Mouse (Mus musculus) brain, embryonic 18.5 days (tissue): ENCODE measurements around the gene Grin3b.

ENCODE experiments used
- DNase-seq: peaks from one replicate; pipeline ENCODE4 v3.0.0-alpha.2; 2012; ENCODE audit warnings: low read depth, low spot score

Gene Grin3b

GRCm38 (mm10) chr10:79966886-79967400 lies 3.6 kb upstream of the Grin3b start:
- DNase-seq = no peak

- DNase-seq = no peak
Measured at GRCm38 (mm10) chr10:79968181-79968580, 2.3 kb upstream of the Grin3b start.

- no peak for DNase-seq
Measured at GRCm38 (mm10) chr10:79969124-79969568, 1.4 kb upstream of the Grin3b start.

- DNase-seq = no peak
Measured at GRCm38 (mm10) chr10:79971183-79971497, 625 bp downstream of the Grin3b start.

GRCm38 (mm10) chr10:79972831-79973230 lies 2.3 kb downstream of the Grin3b start:
- DNase-seq = no peak

GRCm38 (mm10) chr10:79974087-79974486 lies 3.6 kb downstream of the Grin3b start:
- no peak for DNase-seq

GRCm38 (mm10) chr10:79974668-79975067 lies 4.2 kb downstream of the Grin3b start:
- no peak for DNase-seq

- no peak for DNase-seq
Measured at GRCm38 (mm10) chr10:79976071-79976721, 5.7 kb downstream of the Grin3b start.

GRCm38 (mm10) chr10:79976722-79977107 lies 6.2 kb downstream of the Grin3b start:
- no peak for DNase-seq

- DNase-seq = no peak
Measured at GRCm38 (mm10) chr10:79977324-79977723, 6.8 kb downstream of the Grin3b start.

GRCm38 (mm10) chr10:79978061-79978460 lies 7.5 kb downstream of the Grin3b start:
- DNase-seq = no peak

- DNase-seq = no peak
Measured at GRCm38 (mm10) chr10:79979401-79980155, 9.1 kb downstream of the Grin3b start.

GRCm38 (mm10) chr10:79983205-79983604 lies 12.7 kb downstream of the Grin3b start:
- DNase-seq = no peak

- DNase-seq = no peak
Measured at GRCm38 (mm10) chr10:79983670-79984069, 13.2 kb downstream of the Grin3b start.

- peak; percentile 87 for DNase-seq
Measured at GRCm38 (mm10) chr10:79984195-79984816, 13.8 kb downstream of the Grin3b start, which contains the start of gene Tmem259. TSS of gene Tmem259 (minus strand) at chr10:79984330.

GRCm38 (mm10) chr10:79984871-79985270 lies 14.4 kb downstream of the Grin3b start:
- peak; percentile 98 for DNase-seq

GRCm38 (mm10) chr10:79985334-79986231 lies 15.1 kb downstream of the Grin3b start:
- DNase-seq = peak; percentile 32

GRCm38 (mm10) chr10:79986232-79986878 lies 15.8 kb downstream of the Grin3b start:
- DNase-seq = no peak

- DNase-seq = no peak
Measured at GRCm38 (mm10) chr10:79986963-79987362, 16.4 kb downstream of the Grin3b start.

- DNase-seq = no peak
Measured at GRCm38 (mm10) chr10:79987771-79988505, 17.4 kb downstream of the Grin3b start.
